Comparison of ENCODE assay signal across 10 mouse cellular contexts in the genomic region with DNA sequence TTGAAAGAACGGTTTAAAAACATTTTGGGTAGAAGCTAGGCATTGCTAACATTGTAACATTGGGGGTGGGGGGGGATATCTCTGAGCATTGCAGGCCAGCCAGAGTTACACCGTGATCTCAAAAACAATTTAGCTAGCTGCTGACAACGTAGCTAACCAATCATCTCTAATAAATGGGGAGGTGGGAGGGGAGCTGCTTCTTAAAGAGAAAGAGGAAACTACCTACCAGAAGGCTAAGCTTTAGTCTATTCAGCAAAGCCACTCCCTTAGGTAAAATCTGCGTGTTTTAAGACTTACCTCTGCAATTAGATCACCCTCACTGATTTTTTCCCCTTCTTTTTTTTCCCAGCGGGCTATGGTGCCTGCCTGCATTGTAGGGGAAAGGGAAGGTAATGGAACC. TPM values are rescaled to one million over a fixed set of nuclear protein-coding genes. Genes with fewer than 3 reads are reported as not detected.
A peak's percentile ranks its signal among the peaks of the same experiment; 100 is the strongest.
DNase-seq lines count a peak whose midpoint lies in the region; ATAC-seq and TF ChIP-seq lines count a peak whose summit lies in the region.
"Had no signal": no experiment of that assay in that cellular context is flagged by ENCODE, and none has a peak within 500 bp of the region (broad histone marks: within the 10 kb centered on the region; RNA-seq: fewer than 3 reads in every experiment).

No protein-coding gene starts in this region.

- TF ChIP-seq CTCF in layer of hippocampus, adult 2 months (conservative IDR thresholded peaks at IDR 0.05), result no peak

- DNase-seq in layer of hippocampus, adult 2 months (ENCODE audit: low spot score in 2 of 2), result no peak
- no peak for DNase-seq in layer of hippocampus, adult 18-20 months (ENCODE audit: low spot score in 2 of 2)
- no peak for DNase-seq in intestine, embryonic 14.5 days (ENCODE audit: low spot score)
- no peak for DNase-seq in cerebellum, postnatal 14 days
- DNase-seq in ovary, postnatal 36 days (ENCODE audit: low spot score), result no peak
- DNase-seq in left cerebral cortex, adult 9 months (ENCODE audit: low spot score in 2 of 2), result no peak
- DNase-seq: cerebellum, postnatal 10 days; thymus, postnatal 14 days had no signal

- peak overlapping the region; percentile 99 for H3K4me3 ChIP-seq in layer of hippocampus, adult 2 months
- H3K4me3 ChIP-seq in brown adipose tissue, adult 24 weeks (ENCODE audit: insufficient read depth, low read depth, low read length), result peak overlapping the region; percentile 69
- H3K4me3 ChIP-seq in intestine, embryonic 14.5 days (ENCODE audit: low read depth, low read length), result peak overlapping the region; percentile 84
- H3K4me3 ChIP-seq in neural tube, embryonic 13.5 days, result peak overlapping the region; percentile 93

- WGBS in intestine, embryonic 14.5 days, result 24% methylated on average over 5 of the region's 5 CpGs
- WGBS in neural tube, embryonic 13.5 days, result 25% methylated on average over 5 of the region's 5 CpGs

- no peak for ATAC-seq in intestine, embryonic 14.5 days (replicated peaks; ENCODE audit: low FRiP score, low TSS enrichment, low read depth)
- no peak for ATAC-seq in neural tube, embryonic 13.5 days (ENCODE audit: low read depth)

- H3K27me3 ChIP-seq in intestine, embryonic 14.5 days (replicated peaks; ENCODE audit: control insufficient read depth, insufficient read depth, low read length), result no peaks in the 10 kb centered on the region
- no peaks in the 10 kb centered on the region for H3K27me3 ChIP-seq in neural tube, embryonic 13.5 days

- H3K36me3 ChIP-seq in intestine, embryonic 14.5 days (ENCODE audit: control insufficient read depth, insufficient read depth, low read length), result peaks cover 29% of the 10 kb centered on the region
- H3K36me3 ChIP-seq in neural tube, embryonic 13.5 days, result peaks cover 41% of the 10 kb centered on the region

- H3K9me3 ChIP-seq in intestine, embryonic 14.5 days (ENCODE audit: control insufficient read depth, low read length), result no peaks in the 10 kb centered on the region
- H3K9me3 ChIP-seq in neural tube, embryonic 13.5 days, result no peaks in the 10 kb centered on the region

- peak overlapping the region; percentile 83 for H3K4me2 ChIP-seq in intestine, embryonic 14.5 days (ENCODE audit: low read length)
- peak overlapping the region; percentile 86 for H3K4me2 ChIP-seq in neural tube, embryonic 13.5 days

- no peaks in the 10 kb centered on the region for H3K4me1 ChIP-seq in brown adipose tissue, adult 24 weeks (ENCODE audit: control insufficient read depth, insufficient read depth, insufficient read length, low read length)
- H3K4me1 ChIP-seq in intestine, embryonic 14.5 days (replicated peaks; ENCODE audit: control insufficient read depth, insufficient read depth, low read length), result peaks cover 12% of the 10 kb centered on the region
- H3K4me1 ChIP-seq in neural tube, embryonic 13.5 days (replicated peaks), result peaks cover 26% of the 10 kb centered on the region

- H3K27ac ChIP-seq in layer of hippocampus, adult 2 months, result peak overlapping the region; percentile 95
- H3K27ac ChIP-seq in brown adipose tissue, adult 24 weeks (replicated peaks; ENCODE audit: low read depth, low read length), result peak overlapping the region; percentile 78; the same call in 1 of the 2 replicates
- no peak overlapping the region for H3K27ac ChIP-seq in intestine, embryonic 14.5 days (ENCODE audit: low read depth)
- H3K27ac ChIP-seq in neural tube, embryonic 13.5 days (replicated peaks), result no peak overlapping the region

- H3K9ac ChIP-seq in intestine, embryonic 14.5 days (ENCODE audit: low read length), result peak overlapping the region; percentile 72
- peak overlapping the region; percentile 95 for H3K9ac ChIP-seq in neural tube, embryonic 13.5 days

RNA-seq across cellular contexts. Expression of gene Dlat, which starts 1.2 kb away (rescaled TPM):
- 100 to 1,000 TPM; 131 to 136 TPM for total RNA-seq in layer of hippocampus, adult 2 months (2021)
- total RNA-seq in layer of hippocampus, adult 18-20 months (2021), result 100 to 1,000 TPM; 122 to 124 TPM
- polyA plus RNA-seq in brown adipose tissue, adult 24 weeks (2012; ENCODE audit: insufficient read depth, insufficient read length, missing spikeins), result 497 and 703 TPM in 2 replicates
- polyA plus RNA-seq in intestine, embryonic 14.5 days (2014; fragmentation: Nextera tagmentation; extraction: Ambion mirVana), result 52.9 and 60.9 TPM in 2 replicates
- polyA plus RNA-seq in neural tube, embryonic 13.5 days (2015; fragmentation: Nextera tagmentation; extraction: Ambion mirVana), result 48.9 and 50.8 TPM in 2 replicates

RNA-seq across cellular contexts. Expression of gene Nkapd1, which starts 41.1 kb away (rescaled TPM):
- total RNA-seq in layer of hippocampus, adult 2 months (2021), result 10 to 100 TPM; 20.8 to 22.1 TPM
- total RNA-seq in layer of hippocampus, adult 18-20 months (2021), result 10 to 100 TPM; 18.3 to 19.5 TPM
- 7.6 and 20.6 TPM in 2 replicates for polyA plus RNA-seq in brown adipose tissue, adult 24 weeks (2012; ENCODE audit: insufficient read depth, insufficient read length, missing spikeins)
- polyA plus RNA-seq in intestine, embryonic 14.5 days (2014; fragmentation: Nextera tagmentation; extraction: Ambion mirVana), result 20.7 and 24.7 TPM in 2 replicates
- 24.6 and 25.7 TPM in 2 replicates for polyA plus RNA-seq in neural tube, embryonic 13.5 days (2015; fragmentation: Nextera tagmentation; extraction: Ambion mirVana)

RNA-seq across cellular contexts. Expression of gene Pih1d2, which starts 41.3 kb away (rescaled TPM):
- total RNA-seq in layer of hippocampus, adult 2 months (2021), result 1 to 10 TPM; 2.3 to 2.7 TPM
- total RNA-seq in layer of hippocampus, adult 18-20 months (2021), result 1 to 10 TPM; 2.3 to 2.8 TPM
- polyA plus RNA-seq in brown adipose tissue, adult 24 weeks (2012; ENCODE audit: insufficient read depth, insufficient read length, missing spikeins), result 1.0 and 2.8 TPM in 2 replicates
- polyA plus RNA-seq in intestine, embryonic 14.5 days (2014; fragmentation: Nextera tagmentation; extraction: Ambion mirVana), result 2.3 and 3.8 TPM in 2 replicates
- 5.2 and 5.8 TPM in 2 replicates for polyA plus RNA-seq in neural tube, embryonic 13.5 days (2015; fragmentation: Nextera tagmentation; extraction: Ambion mirVana)

RNA-seq across cellular contexts. Expression of gene Timm8b, which starts 54.7 kb away (rescaled TPM):
- total RNA-seq in layer of hippocampus, adult 2 months (2021), result 100 to 1,000 TPM; 206 to 234 TPM
- 100 to 1,000 TPM; 212 to 222 TPM for total RNA-seq in layer of hippocampus, adult 18-20 months (2021)
- 395 and 454 TPM in 2 replicates for polyA plus RNA-seq in brown adipose tissue, adult 24 weeks (2012; ENCODE audit: insufficient read depth, insufficient read length, missing spikeins)
- polyA plus RNA-seq in intestine, embryonic 14.5 days (2014; fragmentation: Nextera tagmentation; extraction: Ambion mirVana), result 297 and 341 TPM in 2 replicates
- polyA plus RNA-seq in neural tube, embryonic 13.5 days (2015; fragmentation: Nextera tagmentation; extraction: Ambion mirVana), result 366 and 422 TPM in 2 replicates

RNA-seq across cellular contexts. Expression of gene Sdhd, which starts 54.8 kb away (rescaled TPM):
- 100 to 1,000 TPM; 109 to 112 TPM for total RNA-seq in layer of hippocampus, adult 2 months (2021)
- total RNA-seq in layer of hippocampus, adult 18-20 months (2021), result 100 to 1,000 TPM; 118 to 124 TPM
- polyA plus RNA-seq in brown adipose tissue, adult 24 weeks (2012; ENCODE audit: insufficient read depth, insufficient read length, missing spikeins), result 1,365 and 1,497 TPM in 2 replicates
- 407 and 414 TPM in 2 replicates for polyA plus RNA-seq in intestine, embryonic 14.5 days (2014; fragmentation: Nextera tagmentation; extraction: Ambion mirVana)
- polyA plus RNA-seq in neural tube, embryonic 13.5 days (2015; fragmentation: Nextera tagmentation; extraction: Ambion mirVana), result 229 and 243 TPM in 2 replicates

Comparison
In these comparisons a context has a peak if more than half of its experiments do, and no peak if none do; other contexts are left out.
1. H3K27ac ChIP-seq: peak in layer of hippocampus, adult 2 months (single experiment) and brown adipose tissue, adult 24 weeks (single experiment); none in intestine, embryonic 14.5 days (single experiment) and neural tube, embryonic 13.5 days (single experiment).
2. Peak in every context shown above with its lines, with median percentiles within 50 percentile points of each other: H3K4me3 ChIP-seq.